Mouse (Mus musculus) MEL (cell line): ENCODE measurements around the gene Ier3.

Source experiments
- CHD1 ChIP-seq: IDR thresholded peaks from 2 replicates; pipeline ENCODE4 v1.6.1; 2012; ENCODE audit warnings: low read depth, mild to moderate bottlenecking, inconsistent platforms, low read length, improper control_type of control experiment
- CHD2 ChIP-seq: IDR thresholded peaks from 2 replicates; pipeline ENCODE4 v1.6.1; 2011; ENCODE audit warnings: low read length, improper control_type of control experiment
- CTCF ChIP-seq, 3 experiments: IDR thresholded peaks in 2 of 3; conservative IDR thresholded peaks in 1 of 3; 2 replicates each; pipeline ENCODE4 v1.5.1; 2011 to 2012; ENCODE audit warnings: low read length in 3 of 3, low read depth in 2 of 3, mild to moderate bottlenecking in 2 of 3, improper control_type of control experiment in 1 of 3, inconsistent platforms in 1 of 3, mixed read lengths in 1 of 3, moderate library complexity in 1 of 3; ENCODE audit not compliant: control insufficient read depth in 1 of 3, insufficient read depth in 1 of 3, poor library complexity in 1 of 3, severe bottlenecking in 1 of 3
- EP300 ChIP-seq, 2 experiments: IDR thresholded peaks; 2 replicates each; pipeline ENCODE4 v1.6.1; 2011; ENCODE audit warnings: improper control_type of control experiment in 2 of 2, low read length in 2 of 2, low read depth in 1 of 2, mild to moderate bottlenecking in 1 of 2
- ETS1 ChIP-seq: IDR thresholded peaks from 2 replicates; pipeline ENCODE4 v1.6.1; 2012; ENCODE audit warnings: low read depth, mild to moderate bottlenecking, inconsistent platforms, low read length, improper control_type of control experiment, moderate library complexity
- MYB ChIP-seq: IDR thresholded peaks from 2 replicates; pipeline ENCODE4 v1.6.1; 2011; ENCODE audit warnings: mild to moderate bottlenecking, low read depth, low read length, improper control_type of control experiment
- POLR2A ChIP-seq, 2 experiments: IDR thresholded peaks; 2 replicates each; pipeline ENCODE4 v1.6.1; 2011 to 2012; ENCODE audit warnings: low read length in 2 of 2, mild to moderate bottlenecking in 2 of 2, control low read depth in 1 of 2, improper control_type of control experiment in 1 of 2, low read depth in 1 of 2, moderate library complexity in 1 of 2; ENCODE audit not compliant: control insufficient read depth in 1 of 2, insufficient read depth in 1 of 2, poor library complexity in 1 of 2
- SIN3A ChIP-seq: IDR thresholded peaks from 2 replicates; pipeline ENCODE4 v1.6.1; 2012; ENCODE audit warnings: low read length, improper control_type of control experiment, inconsistent platforms
- TAL1 ChIP-seq: IDR thresholded peaks from 2 replicates; pipeline ENCODE4 v1.6.1; 2012; ENCODE audit warnings: mild to moderate bottlenecking, inconsistent platforms, low read length, moderate library complexity, mixed read lengths
- ZC3H11A ChIP-seq: IDR thresholded peaks from 2 replicates; pipeline ENCODE4 v1.6.1; 2012; ENCODE audit warnings: low read depth, mild to moderate bottlenecking, inconsistent platforms, low read length, improper control_type of control experiment
- ZKSCAN1 ChIP-seq: IDR thresholded peaks from 2 replicates; pipeline ENCODE4 v1.6.1; 2012; ENCODE audit warnings: low read depth, mild to moderate bottlenecking, inconsistent platforms, low read length, improper control_type of control experiment, moderate library complexity

DNA sequence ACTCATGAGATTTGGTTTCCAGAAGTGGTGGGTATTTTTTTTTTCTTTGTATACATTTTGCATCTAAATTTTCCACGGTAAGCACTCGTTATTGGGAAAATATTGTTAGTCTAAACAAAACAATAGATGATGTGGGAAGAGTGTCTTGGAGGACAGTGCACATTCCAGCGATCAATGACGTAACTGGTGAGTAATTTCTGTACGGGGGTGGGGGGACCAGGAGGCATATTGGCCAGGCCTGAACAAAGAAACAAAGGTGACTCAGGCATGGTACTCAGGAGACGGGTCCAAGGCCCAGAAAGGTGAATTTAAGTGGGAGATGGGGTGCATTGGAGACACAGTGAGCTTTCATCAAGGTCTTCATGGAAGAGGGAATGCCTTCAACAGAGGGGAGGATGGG lies 25.8 kb upstream of the Ier3 start:
- no peak for TF ChIP-seq ZC3H11A
- TF ChIP-seq CTCF (IDR thresholded peaks at IDR 0.05 in 2 of 3, conservative IDR thresholded peaks at IDR 0.05 in 1 of 3; ENCODE audit: control insufficient read depth in 1 of 3, insufficient read depth in 1 of 3, low read depth in 2 of 3, low read length in 3 of 3, poor library complexity in 1 of 3, severe bottlenecking in 1 of 3) = no peak
- no peak for TF ChIP-seq ZKSCAN1
- TF ChIP-seq TAL1 = no peak
- no peak for TF ChIP-seq CHD2
- TF ChIP-seq CHD1 = no peak
- TF ChIP-seq POLR2A (IDR thresholded peaks at IDR 0.05; ENCODE audit: control insufficient read depth in 1 of 2, insufficient read depth in 1 of 2, low read depth in 1 of 2, low read length in 2 of 2, poor library complexity in 1 of 2) = no peak
- no peak for TF ChIP-seq EP300 (IDR thresholded peaks at IDR 0.05; ENCODE audit: low read depth in 1 of 2, low read length in 2 of 2)
- no peak for TF ChIP-seq ETS1
- TF ChIP-seq SIN3A = no peak
- no peak for TF ChIP-seq MYB
